Mouse (Mus musculus): ENCODE results near the gene Gm28048. TPM values are rescaled to one million over a fixed set of nuclear protein-coding genes. Genes with fewer than 3 reads are reported as not detected.

The Gm28048 gene
- polyA plus RNA-seq, 1 experiment: 2.0 TPM

DNA sequence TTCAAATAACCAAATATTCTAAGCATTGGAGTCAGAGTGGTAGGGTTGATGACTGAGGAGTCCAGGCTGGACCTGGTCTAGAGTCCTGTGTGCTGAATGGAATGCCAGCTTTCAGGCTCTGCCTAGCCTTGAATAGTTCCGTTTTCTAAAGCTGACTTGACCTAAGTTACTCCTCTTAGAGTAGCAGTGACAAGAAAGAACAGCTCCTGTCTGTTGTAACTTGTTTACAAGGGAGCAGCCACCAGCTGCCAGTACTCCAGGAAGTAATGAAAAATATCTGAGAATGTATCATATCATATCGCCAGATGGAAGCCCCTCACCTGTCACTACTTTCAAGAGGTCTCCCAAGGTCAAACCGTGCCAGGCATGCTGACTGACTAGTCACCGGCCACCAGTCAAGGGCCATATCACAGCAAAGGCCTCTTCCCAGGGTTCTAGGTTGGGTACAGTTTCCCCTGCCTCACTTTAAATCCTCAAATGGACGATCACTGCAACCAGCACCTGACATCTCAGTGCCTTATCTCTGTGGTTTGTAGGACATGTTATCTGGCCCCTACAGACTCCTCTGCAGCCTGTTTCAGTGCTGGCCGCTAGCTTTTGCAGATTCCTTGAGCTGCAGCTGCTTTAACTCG is 172.3 kb downstream of the Gm28048 start:
- no peak for TF ChIP-seq POLR2A (IDR thresholded peaks at IDR 0.05; ENCODE audit: borderline replicate concordance, extremely low read depth, insufficient read depth, insufficient read length, poor library complexity, severe bottlenecking)
- TF ChIP-seq CTCF (IDR thresholded peaks at IDR 0.05; ENCODE audit: borderline replicate concordance, extremely low read depth, insufficient read depth, insufficient read length): no peak
- no peak for DNase-seq (ENCODE audit: low read depth)

GRCm38 (mm10) chr11:22808040-22808439 is 173.8 kb downstream of the Gm28048 start:
- DNase-seq (ENCODE audit: low read depth): no peak
- TF ChIP-seq POLR2A (IDR thresholded peaks at IDR 0.05; ENCODE audit: borderline replicate concordance, extremely low read depth, insufficient read depth, insufficient read length, poor library complexity, severe bottlenecking) (no peak), CTCF (IDR thresholded peaks at IDR 0.05; ENCODE audit: borderline replicate concordance, extremely low read depth, insufficient read depth, insufficient read length) (no peak)

- TF ChIP-seq POLR2A (IDR thresholded peaks at IDR 0.05; ENCODE audit: borderline replicate concordance, extremely low read depth, insufficient read depth, insufficient read length, poor library complexity, severe bottlenecking) (no peak), CTCF (IDR thresholded peaks at IDR 0.05; ENCODE audit: borderline replicate concordance, extremely low read depth, insufficient read depth, insufficient read length) (no peak)
- DNase-seq (ENCODE audit: low read depth): no peak
These were observed 176.7 kb downstream of the Gm28048 start for GRCm38 (mm10) chr11:22805171-22805570.

DNA sequence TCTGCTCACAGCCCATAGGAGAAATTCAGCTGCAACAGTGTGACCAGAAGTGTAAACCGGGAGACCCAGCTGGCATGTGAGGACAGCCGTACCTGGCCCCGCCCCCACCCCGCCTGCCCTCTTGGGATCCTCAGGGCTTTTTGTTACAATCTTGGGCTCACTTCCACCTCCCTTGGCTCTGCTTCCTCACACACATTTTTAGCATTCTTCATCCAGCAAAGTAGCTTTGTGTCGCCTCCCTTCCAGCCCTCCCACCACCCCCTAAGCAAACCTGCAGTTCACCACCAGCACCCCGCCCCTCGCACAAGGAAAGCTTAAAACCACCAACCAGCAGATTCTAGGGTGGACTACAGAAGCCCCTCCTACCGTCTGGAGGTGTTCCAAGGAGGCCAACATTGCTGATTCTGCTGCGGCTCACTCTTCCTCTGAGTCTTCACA is 181.9 kb downstream of the Gm28048 start:
- TF ChIP-seq CTCF (IDR thresholded peaks at IDR 0.05; ENCODE audit: borderline replicate concordance, extremely low read depth, insufficient read depth, insufficient read length) (no peak), POLR2A (IDR thresholded peaks at IDR 0.05; ENCODE audit: borderline replicate concordance, extremely low read depth, insufficient read depth, insufficient read length, poor library complexity, severe bottlenecking) (no peak)
- peak; percentile 58 for DNase-seq (ENCODE audit: low read depth)

GRCm38 (mm10) chr11:22798916-22799315 is 183.0 kb downstream of the Gm28048 start:
- no peak for DNase-seq (ENCODE audit: low read depth)
- TF ChIP-seq CTCF (IDR thresholded peaks at IDR 0.05; ENCODE audit: borderline replicate concordance, extremely low read depth, insufficient read depth, insufficient read length): no peak
- no peak for TF ChIP-seq POLR2A (IDR thresholded peaks at IDR 0.05; ENCODE audit: borderline replicate concordance, extremely low read depth, insufficient read depth, insufficient read length, poor library complexity, severe bottlenecking)

DNA sequence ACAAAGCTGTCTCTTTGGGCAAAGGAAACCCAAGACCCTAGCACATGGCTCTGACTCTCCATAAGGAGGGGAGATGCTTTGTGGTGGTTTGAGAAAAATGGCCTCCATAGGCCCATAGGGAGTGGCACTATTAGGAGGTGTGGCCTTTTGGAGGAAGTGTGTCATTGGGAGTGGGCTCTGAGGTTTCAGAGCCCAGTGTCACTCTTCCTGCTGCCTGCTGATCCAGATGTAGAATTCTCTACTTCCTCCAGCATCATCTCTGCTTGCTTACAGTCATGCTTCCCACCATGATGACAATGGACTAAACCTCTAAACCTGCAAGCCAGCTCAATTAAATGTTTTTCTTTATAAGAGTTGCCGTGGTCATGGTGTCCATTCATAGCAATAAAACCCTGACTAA is 187.2 kb downstream of the Gm28048 start:
- no peak for DNase-seq (ENCODE audit: low read depth)
- TF ChIP-seq CTCF (IDR thresholded peaks at IDR 0.05; ENCODE audit: borderline replicate concordance, extremely low read depth, insufficient read depth, insufficient read length): no peak
- no peak for TF ChIP-seq POLR2A (IDR thresholded peaks at IDR 0.05; ENCODE audit: borderline replicate concordance, extremely low read depth, insufficient read depth, insufficient read length, poor library complexity, severe bottlenecking)

GRCm38 (mm10) chr11:22793881-22794203 is 188.0 kb downstream of the Gm28048 start:
- DNase-seq (ENCODE audit: low read depth): no peak
- TF ChIP-seq POLR2A (IDR thresholded peaks at IDR 0.05; ENCODE audit: borderline replicate concordance, extremely low read depth, insufficient read depth, insufficient read length, poor library complexity, severe bottlenecking): no peak
- TF ChIP-seq CTCF (IDR thresholded peaks at IDR 0.05; ENCODE audit: borderline replicate concordance, extremely low read depth, insufficient read depth, insufficient read length): no peak

DNA sequence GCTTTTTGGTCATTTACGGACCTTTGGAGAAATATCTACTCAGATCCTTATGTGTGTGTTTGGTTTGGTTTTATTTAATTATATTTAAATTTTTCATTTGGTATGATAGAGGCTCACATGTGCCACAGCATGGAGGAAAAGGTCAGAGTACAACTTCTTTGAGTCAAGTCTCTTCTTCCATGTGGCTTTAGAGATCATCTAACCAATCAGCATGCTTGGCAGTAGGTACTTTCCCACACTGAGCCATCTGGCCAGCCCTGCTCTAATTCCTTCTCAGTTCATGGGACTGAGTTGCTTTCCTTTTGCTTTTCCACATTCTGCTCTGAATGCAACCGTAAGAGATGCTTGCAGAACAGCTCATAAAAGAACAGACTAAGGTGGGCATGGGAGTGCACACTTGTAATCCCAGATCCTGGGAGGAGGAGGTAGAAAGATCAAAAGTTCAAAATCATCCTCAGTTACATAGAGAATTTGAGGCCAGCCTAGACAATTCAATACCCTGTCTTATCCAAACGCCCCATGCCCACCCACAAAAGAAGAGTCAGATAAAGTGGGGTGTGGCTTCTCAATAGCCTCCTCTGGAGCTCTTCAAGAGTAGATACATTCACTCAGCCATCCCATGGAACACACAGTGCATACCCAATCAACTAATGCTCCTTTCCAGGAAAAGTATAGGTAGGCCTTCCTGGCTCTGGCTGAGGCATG is 188.6 kb downstream of the Gm28048 start:
- TF ChIP-seq CTCF (IDR thresholded peaks at IDR 0.05; ENCODE audit: borderline replicate concordance, extremely low read depth, insufficient read depth, insufficient read length) (no peak), POLR2A (IDR thresholded peaks at IDR 0.05; ENCODE audit: borderline replicate concordance, extremely low read depth, insufficient read depth, insufficient read length, poor library complexity, severe bottlenecking) (no peak)
- DNase-seq (ENCODE audit: low read depth): no peak

DNA sequence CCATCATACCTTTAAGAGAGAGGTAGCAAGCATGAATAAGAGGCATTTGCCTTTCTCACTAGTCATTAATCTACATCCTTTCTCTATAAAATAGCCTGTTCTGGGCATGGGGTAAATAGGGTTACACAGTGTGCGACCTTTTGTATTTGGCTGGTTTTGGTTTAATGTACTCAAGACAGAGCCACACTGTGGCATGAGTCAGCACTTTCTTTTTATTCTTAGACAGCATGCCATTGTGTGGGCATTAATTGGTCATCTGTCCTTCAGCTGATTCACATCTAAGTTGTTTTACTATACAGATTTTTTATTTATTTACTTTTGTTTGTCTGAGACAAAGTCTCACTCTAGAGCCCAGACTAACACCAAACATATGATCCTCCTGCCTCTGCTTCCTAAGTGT is 189.7 kb downstream of the Gm28048 start:
- no peak for DNase-seq (ENCODE audit: low read depth)
- no peak for TF ChIP-seq CTCF (IDR thresholded peaks at IDR 0.05; ENCODE audit: borderline replicate concordance, extremely low read depth, insufficient read depth, insufficient read length)
- no peak for TF ChIP-seq POLR2A (IDR thresholded peaks at IDR 0.05; ENCODE audit: borderline replicate concordance, extremely low read depth, insufficient read depth, insufficient read length, poor library complexity, severe bottlenecking)

GRCm38 (mm10) chr11:22791726-22792125 is 190.2 kb downstream of the Gm28048 start:
- TF ChIP-seq POLR2A (IDR thresholded peaks at IDR 0.05; ENCODE audit: borderline replicate concordance, extremely low read depth, insufficient read depth, insufficient read length, poor library complexity, severe bottlenecking) (no peak), CTCF (IDR thresholded peaks at IDR 0.05; ENCODE audit: borderline replicate concordance, extremely low read depth, insufficient read depth, insufficient read length) (no peak)
- no peak for DNase-seq (ENCODE audit: low read depth)

- no peak for TF ChIP-seq CTCF (IDR thresholded peaks at IDR 0.05; ENCODE audit: borderline replicate concordance, extremely low read depth, insufficient read depth, insufficient read length)
- no peak for TF ChIP-seq POLR2A (IDR thresholded peaks at IDR 0.05; ENCODE audit: borderline replicate concordance, extremely low read depth, insufficient read depth, insufficient read length, poor library complexity, severe bottlenecking)
- no peak for DNase-seq (ENCODE audit: low read depth)
These were observed 194.1 kb downstream of the Gm28048 start for GRCm38 (mm10) chr11:22787833-22788232.

Other genes with a start within 250 kb of the Gm28048 start
- 2.0 and 2.3 TPM in 2 replicates for gene B3gnt2, start 121.1 kb downstream of the Gm28048 start, polyA plus RNA-seq (2012; rRNA removed)
- gene Zrsr1, start 10.1 kb downstream of the Gm28048 start, polyA plus RNA-seq (2012; rRNA removed): 8.4 and 14.8 TPM in 2 replicates
- gene Commd1, start 292 bp upstream of the Gm28048 start, polyA plus RNA-seq (2012; rRNA removed): 57.5 and 58.7 TPM in 2 replicates
- gene Cct4, start 8.4 kb upstream of the Gm28048 start, polyA plus RNA-seq (2012; rRNA removed): 127 and 169 TPM in 2 replicates
- 3.5 and 4.3 TPM in 2 replicates for gene Fam161a, start 25.4 kb upstream of the Gm28048 start, polyA plus RNA-seq (2012; rRNA removed)